Mouse (Mus musculus) 416B (cell line): Measurements from ENCODE around the gene Pik3cd.
"Not testable (repeated sequence)": the region's sequence is repeated elsewhere in the genome, so short reads cannot be mapped to it uniquely, and the experiment has no call there.

Experiments
- DNase-seq: peaks from one replicate; pipeline ENCODE4 v3.0.0; 2011; ENCODE audit warnings: low read depth

The Pik3cd gene

GRCm38 (mm10) chr4:149702210-149702979, at the start of gene Pik3cd:
Gene Pik3cd (minus strand): TSS chr4:149702571.
- DNase-seq, result no peak

DNA sequence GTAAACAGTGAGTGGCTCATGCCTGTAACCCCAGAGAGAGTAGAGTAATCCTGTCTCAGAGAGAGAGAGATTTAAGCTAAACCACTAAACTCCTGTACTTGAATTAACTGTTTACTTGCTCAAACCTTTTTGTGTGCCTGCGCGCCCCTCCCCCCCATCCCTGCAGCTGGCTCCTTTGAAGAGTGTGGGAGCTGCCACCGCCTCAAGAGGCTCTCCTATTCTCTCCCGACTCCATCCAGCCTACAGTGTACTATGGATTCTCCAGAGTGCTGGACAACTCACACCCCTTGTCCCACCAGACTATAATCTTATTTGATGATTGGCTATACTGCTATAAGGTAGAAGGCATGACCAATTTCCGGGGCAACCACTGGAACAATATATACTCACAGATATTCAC, 48.3 kb upstream of the Pik3cd start:
- DNase-seq, result no peak

- DNase-seq, result not testable (repeated sequence)
Observed at GRCm38 (mm10) chr4:149749663-149750015, 47.3 kb upstream of the Pik3cd start.

- DNase-seq, result no peak
Observed at GRCm38 (mm10) chr4:149749003-149749662, 46.8 kb upstream of the Pik3cd start.

DNA sequence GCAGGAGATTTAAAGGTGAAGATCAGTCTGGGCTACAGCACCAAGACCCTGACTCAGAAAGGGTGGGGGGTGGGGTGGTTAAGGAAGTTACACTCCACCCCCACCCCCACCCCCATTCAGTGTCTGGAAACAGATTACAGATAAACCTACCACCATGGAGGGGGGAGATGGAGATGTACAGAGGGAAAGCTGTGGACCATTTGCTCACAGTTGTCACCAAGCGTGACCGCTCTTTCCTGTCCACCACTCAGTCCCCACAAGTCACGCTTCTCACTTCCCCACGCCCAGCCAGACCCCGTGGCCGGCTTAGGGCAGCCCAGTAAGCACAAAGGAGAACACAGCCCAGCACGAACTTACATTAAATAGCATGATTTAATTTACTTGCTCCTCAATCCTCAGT, 41.7 kb upstream of the Pik3cd start:
- DNase-seq, result no peak

GRCm38 (mm10) chr4:149742011-149742530, 39.7 kb upstream of the Pik3cd start:
- DNase-seq, result no peak

- no peak for DNase-seq
Observed at GRCm38 (mm10) chr4:149740301-149740700, 37.9 kb upstream of the Pik3cd start.

DNA sequence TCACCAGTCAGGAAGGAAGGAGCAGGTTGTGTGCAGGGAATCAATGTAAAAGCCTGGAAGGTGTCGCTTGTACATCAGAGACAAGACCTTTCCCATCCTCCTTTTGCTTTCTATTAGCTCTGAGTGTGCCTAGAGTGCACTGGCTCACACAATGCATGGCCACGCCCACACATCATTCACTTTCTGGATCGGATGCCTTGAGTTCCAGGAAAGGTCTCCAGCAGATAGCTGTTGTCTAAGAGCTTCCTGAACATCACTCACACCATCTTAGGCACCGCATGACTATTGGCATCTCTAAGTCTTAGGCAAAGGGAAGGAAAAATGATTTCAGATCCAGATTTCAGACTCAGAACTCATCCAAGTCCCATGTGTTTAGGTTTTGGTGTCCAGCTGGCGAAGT, 37.1 kb upstream of the Pik3cd start:
- DNase-seq, result no peak

DNA sequence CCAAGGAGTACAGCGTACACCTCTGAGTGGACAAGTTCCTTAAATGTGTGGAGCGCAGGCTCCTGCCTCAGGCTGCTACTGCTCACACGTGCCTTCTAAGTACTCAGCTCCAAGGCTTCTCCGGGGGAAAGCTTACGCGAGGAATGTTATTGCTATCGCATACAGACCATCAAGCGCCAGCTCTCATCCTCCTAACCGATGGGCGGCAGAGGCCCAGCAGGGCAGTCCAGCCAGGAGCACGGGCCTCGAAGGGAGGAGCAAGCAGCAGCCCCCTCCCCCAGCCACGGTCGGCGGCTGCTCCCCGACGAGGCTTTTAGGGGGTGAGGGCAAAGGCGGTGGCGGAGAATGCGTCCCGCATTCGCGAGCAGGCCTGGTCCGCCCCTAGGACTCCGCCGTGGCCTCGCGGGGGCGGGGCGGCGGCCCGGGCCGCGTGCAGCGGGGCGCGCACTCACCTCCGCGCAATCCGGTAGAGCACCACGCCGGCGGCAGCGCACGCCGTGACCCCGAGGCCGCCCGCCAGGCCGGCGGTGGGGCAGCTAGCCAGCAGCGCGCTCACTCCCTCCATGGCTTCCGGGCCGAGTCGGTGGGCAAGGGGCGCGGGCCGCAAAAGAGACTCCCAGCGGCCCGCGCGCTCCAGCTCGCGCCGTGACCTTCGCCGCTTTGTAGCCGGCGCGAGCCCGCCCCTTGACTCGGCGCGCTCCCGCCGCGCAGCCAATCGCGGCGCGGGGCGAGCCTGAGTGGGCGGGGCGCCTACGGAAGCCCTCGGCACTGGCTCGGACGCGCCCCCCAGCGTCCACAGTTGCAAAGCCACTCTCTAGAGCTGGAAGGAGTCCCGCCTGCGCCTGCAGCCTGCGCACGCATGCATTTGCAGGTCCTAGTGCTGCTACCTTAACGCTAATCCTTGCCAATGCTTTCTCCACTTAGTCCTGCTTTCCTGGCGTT, 35.3 kb upstream of the Pik3cd start, which contains the start of gene Tmem201:
Gene Tmem201 (minus strand): TSS at position 662 of the 942 bp plus-strand sequence.
- DNase-seq, result peak; percentile 90

DNA sequence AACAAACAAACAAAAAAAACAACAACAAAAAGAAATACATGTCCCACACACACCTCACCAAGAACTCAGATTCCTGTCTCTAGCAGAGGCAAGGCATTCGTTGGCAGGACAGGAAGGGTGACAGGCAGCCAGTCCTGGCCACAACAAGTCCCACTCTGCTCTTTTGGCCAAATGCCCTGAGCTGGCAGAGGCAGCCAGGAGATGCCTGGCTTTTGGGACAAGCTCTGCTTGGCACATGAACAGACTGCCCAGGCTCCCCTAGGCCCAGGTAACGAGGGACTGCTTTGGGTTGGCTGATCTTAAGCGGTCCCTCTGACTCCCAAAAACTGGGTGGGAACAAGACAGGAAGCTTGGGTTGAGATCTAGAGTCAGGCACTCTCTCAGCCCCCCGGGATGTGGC, 34.2 kb upstream of the Pik3cd start:
- DNase-seq, result peak; percentile 70

- peak; percentile 18 for DNase-seq
Observed at GRCm38 (mm10) chr4:149735624-149736250, 33.4 kb upstream of the Pik3cd start.

GRCm38 (mm10) chr4:149734730-149735475, 32.5 kb upstream of the Pik3cd start:
- no peak for DNase-seq

DNA sequence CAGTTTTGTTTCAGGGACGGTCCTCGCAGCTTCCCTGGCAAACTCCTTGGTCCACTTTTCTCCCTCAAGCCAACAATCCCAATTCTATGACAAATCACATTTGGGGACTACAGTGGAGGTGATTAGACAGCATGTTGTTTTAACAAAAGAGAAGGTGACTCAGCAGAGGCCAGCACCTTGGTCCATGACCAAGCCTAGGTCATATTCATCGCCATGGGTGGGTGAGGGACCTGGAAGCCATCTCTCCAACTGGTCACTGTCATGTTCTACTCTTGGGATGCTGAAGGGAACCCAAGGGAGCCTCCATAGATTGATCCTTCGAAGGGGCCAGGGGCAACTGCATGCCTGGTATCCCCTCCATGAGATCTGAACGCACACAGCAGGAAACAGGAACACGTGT, 31.9 kb upstream of the Pik3cd start:
- DNase-seq, result no peak

GRCm38 (mm10) chr4:149733748-149734147, 31.4 kb upstream of the Pik3cd start:
- no peak for DNase-seq

DNA sequence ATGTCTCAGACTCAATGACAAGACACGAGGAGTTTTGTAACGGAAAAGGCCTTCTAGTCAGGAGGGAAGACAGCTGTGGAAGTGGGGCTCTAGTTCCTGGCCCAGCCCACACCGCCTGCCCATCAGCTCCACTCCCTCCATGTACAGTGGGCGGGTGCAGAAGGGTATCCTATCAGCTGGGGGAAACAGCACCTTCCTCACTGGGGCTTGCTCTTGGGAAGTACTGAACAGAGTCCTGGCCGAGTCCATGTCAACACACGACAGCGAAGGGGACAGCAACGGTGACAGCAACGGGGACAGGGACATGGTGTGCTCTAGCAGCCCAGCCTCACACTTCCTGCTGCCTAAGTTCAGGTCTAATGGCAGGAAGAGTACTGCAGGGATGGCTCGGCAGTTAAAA, 30.4 kb upstream of the Pik3cd start:
- DNase-seq, result no peak

DNA sequence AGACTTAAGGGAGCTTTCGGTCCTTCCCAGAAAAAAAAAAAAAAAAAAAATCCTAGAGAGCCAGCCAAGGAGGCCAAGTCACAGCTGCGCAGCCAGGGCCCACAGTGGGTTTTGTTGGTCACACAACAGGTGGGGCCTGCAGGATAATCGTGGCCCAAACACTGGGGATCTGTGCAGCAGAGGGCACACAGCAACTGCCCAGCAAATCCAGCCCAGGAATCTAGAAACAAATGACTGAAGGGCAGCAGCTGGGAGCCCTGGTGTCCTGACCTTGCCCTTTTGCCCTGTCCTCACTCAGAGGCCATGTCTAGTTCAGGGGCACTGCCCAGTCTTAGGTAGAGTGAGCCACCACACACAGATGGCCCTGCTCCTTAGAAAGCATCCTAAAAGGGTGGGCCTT, 29.9 kb upstream of the Pik3cd start:
- DNase-seq, result no peak

GRCm38 (mm10) chr4:149730827-149731226, 28.5 kb upstream of the Pik3cd start:
- DNase-seq, result no peak

DNA sequence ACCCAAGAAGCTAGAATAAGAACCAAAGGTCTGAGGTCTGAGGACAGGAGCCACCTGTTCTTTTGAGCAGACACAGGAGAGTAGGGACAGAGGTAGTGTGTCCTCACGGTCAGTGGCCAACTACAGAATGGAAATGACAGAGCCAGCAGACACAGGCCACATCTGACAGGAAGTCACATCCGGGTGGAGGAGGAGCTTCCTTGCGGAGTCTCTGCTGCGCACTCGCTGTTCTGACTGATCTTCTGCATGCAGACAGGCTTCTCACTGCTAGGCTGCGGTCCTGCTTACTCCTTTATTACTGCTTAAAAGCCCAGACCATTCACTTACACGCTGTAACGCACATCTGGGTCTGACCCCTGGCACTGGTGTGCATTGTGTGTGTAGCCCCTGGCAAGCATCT, 26.4 kb upstream of the Pik3cd start:
- peak; percentile 33 for DNase-seq

DNA sequence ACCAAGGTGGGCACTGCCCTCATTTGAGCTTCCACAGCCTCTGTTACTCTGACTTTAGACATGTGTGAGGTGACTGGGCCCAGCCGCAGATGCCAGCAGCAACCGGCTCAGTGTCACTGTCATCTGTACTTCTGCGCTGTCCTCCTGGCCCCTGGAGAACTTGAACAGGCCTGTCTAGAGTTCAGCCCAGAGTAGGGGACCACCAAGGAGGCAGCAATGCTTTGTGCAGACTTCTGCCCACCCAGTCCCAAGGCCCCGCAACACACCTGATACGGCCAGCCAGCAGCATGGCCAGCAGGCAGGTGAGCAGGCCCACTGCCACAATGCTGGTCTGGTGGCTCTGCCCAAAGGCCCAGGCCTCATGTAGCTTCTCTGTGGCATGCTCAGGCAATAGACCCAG, 25.3 kb upstream of the Pik3cd start:
- DNase-seq, result no peak

GRCm38 (mm10) chr4:149725661-149726350, 23.4 kb upstream of the Pik3cd start:
- DNase-seq, result peak; percentile 78
